Mouse (Mus musculus): ENCODE results near the gene Olfr983. TPM values are rescaled to one million over a fixed set of nuclear protein-coding genes. Genes with fewer than 3 reads are reported as not detected.

The Olfr983 gene
- total RNA-seq (2021) = not detected

DNA sequence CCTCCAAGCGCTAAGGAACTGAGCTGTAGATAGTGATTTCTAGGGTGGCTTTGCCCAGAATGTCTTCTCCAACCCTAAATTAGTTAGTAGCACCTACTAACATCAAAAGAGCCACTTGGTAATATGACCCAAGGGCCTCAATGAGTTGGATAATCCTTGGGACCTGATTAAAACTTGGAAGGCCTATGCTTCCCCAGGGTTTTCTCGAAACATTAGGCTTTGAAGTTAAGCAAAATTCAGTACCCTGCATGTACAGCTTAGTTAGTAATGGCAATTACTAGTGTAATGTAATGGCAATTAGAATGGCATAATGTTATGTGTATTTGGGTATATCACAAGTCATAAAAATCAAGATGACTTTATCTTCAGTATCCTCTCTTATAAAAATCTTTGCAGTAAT, at the start of gene Olfr983:
Gene Olfr983, minus strand, starts transcription at position 101 of the 400 bp plus-strand sequence.
- DNase-seq = no peak

DNA sequence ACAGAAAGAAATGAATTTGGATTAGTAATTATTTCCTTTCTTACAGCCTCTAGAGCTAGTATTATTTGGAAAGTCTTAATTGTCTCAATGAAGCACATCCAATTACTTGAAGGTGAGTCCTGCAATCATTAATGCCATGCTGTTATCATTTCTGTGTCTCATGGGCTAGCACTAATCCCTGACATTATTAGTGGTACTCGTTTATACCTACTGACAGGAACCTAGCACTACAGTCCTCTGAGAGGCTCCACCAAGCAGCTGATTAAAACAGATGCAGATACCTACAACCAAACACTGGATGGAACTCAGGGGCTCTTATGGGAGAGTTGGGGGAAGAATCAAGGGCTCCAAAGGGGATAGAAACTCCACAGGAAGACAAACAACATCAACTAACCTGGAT, 48.1 kb upstream of the Olfr983 start:
- no peak for DNase-seq

DNA sequence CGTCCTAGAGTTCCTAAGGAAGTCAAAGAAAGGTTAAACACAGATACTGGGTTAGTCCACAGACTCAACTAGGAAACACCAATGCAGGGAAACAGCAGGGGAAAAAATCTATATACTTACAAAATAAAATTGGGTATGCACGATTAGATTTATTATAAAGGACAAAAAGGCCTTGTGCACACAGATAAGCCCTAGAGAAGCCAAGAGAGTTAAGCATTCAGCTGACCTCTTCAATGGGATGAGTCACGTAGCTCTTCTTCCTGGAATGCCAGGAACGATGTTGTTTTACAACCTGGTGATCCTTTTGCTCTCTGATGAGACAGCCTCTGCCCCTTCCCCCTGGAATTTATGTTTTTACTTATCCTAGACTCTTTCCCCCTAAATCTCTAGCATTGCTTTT, 46.1 kb upstream of the Olfr983 start:
- no peak for DNase-seq

GRCm38 (mm10) chr9:40136987-40137688, 43.7 kb upstream of the Olfr983 start:
- no peak for DNase-seq

- DNase-seq = no peak
Observed at GRCm38 (mm10) chr9:40130556-40130955, 37.2 kb upstream of the Olfr983 start.

DNA sequence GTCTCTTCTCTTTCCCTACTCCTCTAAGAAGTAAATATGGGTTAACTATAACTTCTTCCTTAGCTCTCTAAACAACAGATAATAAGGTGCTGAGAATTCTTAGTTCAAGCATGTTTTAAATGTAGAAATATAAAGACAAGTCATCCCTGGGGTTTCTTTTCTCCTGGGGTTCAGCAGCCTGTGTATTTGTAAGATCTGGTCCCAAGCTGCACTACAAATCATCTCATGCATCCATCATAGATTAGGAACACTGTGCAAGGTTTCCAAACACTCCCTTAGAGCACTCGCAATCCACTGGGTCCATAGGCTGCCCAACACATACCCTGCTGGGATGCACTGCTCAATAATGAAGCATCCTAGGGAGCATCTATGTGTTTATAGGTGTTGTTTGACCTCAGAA, 36.7 kb upstream of the Olfr983 start, which contains the start of gene Olfr985:
Gene Olfr985, minus strand, starts transcription at position 101 of the 400 bp plus-strand sequence.
- DNase-seq = no peak

- DNase-seq = no peak
Observed at GRCm38 (mm10) chr9:40117287-40117659, 23.9 kb upstream of the Olfr983 start.

DNA sequence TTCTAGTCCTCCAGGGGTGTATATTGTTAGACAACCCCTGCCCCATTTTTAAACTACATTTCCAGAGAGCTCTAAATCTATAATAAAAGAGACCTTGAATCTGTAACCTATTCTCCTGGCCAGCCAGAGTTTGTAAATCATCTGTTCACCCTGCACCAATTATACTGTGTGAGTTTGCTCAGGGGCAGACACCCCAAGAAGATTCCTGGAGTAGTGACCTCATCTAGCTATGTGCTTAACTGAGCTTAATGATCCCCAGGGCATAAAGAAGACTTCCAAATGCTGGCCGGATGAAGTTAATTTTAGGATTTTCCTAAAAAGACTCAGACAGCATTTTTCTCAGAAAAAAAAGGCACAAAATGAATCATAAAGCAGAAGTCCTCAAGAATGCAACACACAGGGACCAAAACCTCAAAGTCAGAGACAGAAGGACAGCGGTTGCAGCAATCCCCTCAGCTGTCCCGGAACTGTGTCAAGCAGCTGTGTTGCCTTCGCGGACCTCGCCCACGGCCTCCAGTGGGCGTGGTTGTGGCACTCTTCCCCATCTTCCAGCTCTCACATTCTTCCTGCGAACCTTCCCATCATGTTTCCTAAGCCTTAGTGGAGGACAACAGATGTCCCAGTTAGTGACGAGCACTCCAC, 23.4 kb upstream of the Olfr983 start:
- DNase-seq = no peak

DNA sequence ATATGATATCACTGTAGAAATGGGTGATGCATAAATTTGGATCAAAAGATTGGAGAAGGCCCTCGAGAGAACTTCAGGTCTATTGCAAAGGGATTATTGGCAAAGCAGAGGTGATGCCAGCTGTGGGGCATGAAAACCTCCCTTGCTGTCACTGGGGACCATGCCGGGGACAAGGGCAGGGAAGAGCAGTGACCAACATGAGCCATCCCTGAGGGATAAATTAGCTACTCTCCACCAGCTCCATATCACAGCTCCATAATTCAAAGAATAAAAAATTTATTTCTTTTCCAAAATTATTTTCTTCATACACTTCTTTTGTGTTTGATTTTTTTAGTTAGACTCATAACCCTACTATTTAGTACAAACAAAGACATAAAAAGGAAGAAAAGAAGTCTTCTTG, 20.7 kb upstream of the Olfr983 start, which contains the start of gene Olfr984:
Gene Olfr984, minus strand, starts transcription at position 101 of the 400 bp plus-strand sequence.
- no peak for DNase-seq

GRCm38 (mm10) chr9:40094769-40095168, 1.4 kb upstream of the Olfr983 start:
- DNase-seq = no peak

- DNase-seq = no peak
Observed at GRCm38 (mm10) chr9:40073529-40073928, 19.9 kb downstream of the Olfr983 start, which contains the start of gene Olfr982. Gene Olfr982 (plus strand): TSS chr9:40073829.

DNA sequence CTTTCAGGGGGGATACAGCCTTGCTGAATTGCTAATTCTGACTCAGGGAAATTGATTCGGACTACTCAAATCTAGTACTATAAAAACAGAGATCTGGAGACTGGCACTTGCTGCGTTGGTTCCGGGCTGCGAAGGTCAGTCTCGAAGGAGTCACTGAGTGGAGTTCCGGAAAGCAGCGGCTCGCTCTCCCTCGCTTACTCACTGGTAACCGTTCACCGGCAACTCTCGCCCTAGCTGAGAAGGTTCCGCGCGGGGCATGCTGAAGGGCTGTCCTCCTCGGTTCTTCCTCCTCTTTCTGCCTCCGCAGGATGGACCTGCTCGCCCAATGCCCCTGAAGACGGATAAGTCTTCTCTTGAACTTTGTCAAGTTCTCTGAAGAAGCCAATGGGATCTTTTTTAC, 43.3 kb downstream of the Olfr983 start:
- no peak for DNase-seq

Other genes starting within 250 kb of the Olfr983 start
- gene Olfr972, start 227.2 kb downstream of the Olfr983 start, total RNA-seq (2021) = not detected
- gene Olfr229, start 186.3 kb downstream of the Olfr983 start, total RNA-seq (2021) = not detected
- gene Olfr974, start 156.1 kb downstream of the Olfr983 start, total RNA-seq (2021) = not detected
- not detected for gene Olfr975, start 141.5 kb downstream of the Olfr983 start, total RNA-seq (2021)
- not detected for gene Olfr976, start 132.5 kb downstream of the Olfr983 start, total RNA-seq (2021)
- gene Olfr978, start 101.5 kb downstream of the Olfr983 start, total RNA-seq (2021) = not detected
- not detected for gene Olfr979, start 90.1 kb downstream of the Olfr983 start, total RNA-seq (2021)
- not detected for gene Olfr980, start 84.0 kb downstream of the Olfr983 start, total RNA-seq (2021)
- not detected for gene Olfr981, start 72.1 kb downstream of the Olfr983 start, total RNA-seq (2021)
- gene Olfr982, start 19.8 kb downstream of the Olfr983 start, total RNA-seq (2021) = not detected
- gene Olfr984, start 20.6 kb upstream of the Olfr983 start, total RNA-seq (2021) = not detected
- not detected for gene Olfr985, start 36.6 kb upstream of the Olfr983 start, total RNA-seq (2021)
- not detected for gene Tmem225, start 54.5 kb upstream of the Olfr983 start, total RNA-seq (2021)
- not detected for gene Olfr986, start 87.3 kb upstream of the Olfr983 start, total RNA-seq (2021)
- 1 to 10 TPM; 3.7 to 4.2 TPM for gene Zfp202, start 98.7 kb upstream of the Olfr983 start, total RNA-seq (2021)
- gene Scn3b, start 175.6 kb upstream of the Olfr983 start, total RNA-seq (2021) = 100 to 1,000 TPM; 249 to 260 TPM